Mouse (Mus musculus): ENCODE data around the gene Ism1. TPM values are rescaled to one million over a fixed set of nuclear protein-coding genes. Genes with fewer than 3 reads are reported as not detected.

Gene Ism1
- total RNA-seq, 2 experiments from 2014 or later: 28.8 to 32.8 TPM

Other genes starting within 250 kb of the Ism1 start
- gene Sptlc3, start 184.3 kb upstream of the Ism1 start, total RNA-seq (2021): under 1 TPM in 1 of 2 experiments, not detected in 1; 0.13 TPM